Mouse (Mus musculus) thymus, postnatal 4 days (tissue): ENCODE data around the gene Acox1.

Source experiments
- DNase-seq: peaks from one replicate; pipeline ENCODE4 v3.0.0; 2021

Gene Acox1

GRCm38 (mm10) chr11:116129091-116129790 is 69.6 kb downstream of the Acox1 start:
- no peak for DNase-seq

GRCm38 (mm10) chr11:116127986-116128385 is 70.9 kb downstream of the Acox1 start:
- DNase-seq = no peak

DNA sequence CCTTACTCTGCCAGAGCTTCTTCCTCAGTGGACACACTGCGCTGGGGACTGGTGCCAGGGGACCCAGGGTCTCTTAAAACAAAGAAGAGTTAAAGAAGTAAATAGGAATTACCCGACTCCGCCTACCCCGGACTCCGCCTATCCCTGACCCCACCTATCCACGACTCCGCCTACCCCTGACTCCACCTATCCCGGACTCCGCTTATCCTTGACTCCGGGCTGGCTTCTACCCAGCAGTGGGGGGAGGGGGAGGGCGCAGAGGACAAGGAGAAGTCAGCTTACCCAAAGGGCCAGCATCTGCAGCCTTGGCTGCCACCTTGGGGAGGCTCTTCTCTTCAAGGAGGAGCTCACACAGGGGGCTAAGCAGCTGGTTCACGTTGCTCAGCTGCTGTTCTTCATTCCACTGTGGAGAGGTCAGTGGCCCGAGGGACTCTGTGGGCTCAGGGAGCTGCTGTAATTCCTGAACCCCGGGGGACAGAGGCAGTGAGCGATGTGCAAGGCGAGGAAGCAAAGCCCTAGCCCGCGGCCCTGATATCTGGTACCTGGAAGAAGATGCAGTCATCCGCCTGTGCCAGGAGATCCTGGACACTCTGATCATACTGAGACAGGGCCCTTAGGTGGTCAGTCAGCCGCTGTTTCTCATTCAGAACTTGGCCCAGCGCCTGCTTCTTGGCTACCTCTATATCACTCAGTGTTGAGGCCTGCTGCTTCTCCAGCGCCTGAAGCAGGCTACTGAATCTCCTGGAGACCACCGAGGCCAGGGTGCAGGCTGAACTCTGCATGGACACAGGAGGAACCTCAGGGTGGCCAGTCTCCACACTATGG is 71.5 kb downstream of the Acox1 start, which contains the start of gene Trim47:
Gene Trim47 (minus strand): TSS at position 55 of the 825 bp plus-strand sequence.
- no peak for DNase-seq

- DNase-seq = no peak
Measured at GRCm38 (mm10) chr11:116126261-116126660, 72.6 kb downstream of the Acox1 start.
